Mouse (Mus musculus): ENCODE measurements at regions not wholly inside any gene's neighbourhood (a gene's known extent, or its start where the extent isn't known, plus 50 kb on each side); places are given as distances from the start of the nearest gene placed in this dataset.

DNA sequence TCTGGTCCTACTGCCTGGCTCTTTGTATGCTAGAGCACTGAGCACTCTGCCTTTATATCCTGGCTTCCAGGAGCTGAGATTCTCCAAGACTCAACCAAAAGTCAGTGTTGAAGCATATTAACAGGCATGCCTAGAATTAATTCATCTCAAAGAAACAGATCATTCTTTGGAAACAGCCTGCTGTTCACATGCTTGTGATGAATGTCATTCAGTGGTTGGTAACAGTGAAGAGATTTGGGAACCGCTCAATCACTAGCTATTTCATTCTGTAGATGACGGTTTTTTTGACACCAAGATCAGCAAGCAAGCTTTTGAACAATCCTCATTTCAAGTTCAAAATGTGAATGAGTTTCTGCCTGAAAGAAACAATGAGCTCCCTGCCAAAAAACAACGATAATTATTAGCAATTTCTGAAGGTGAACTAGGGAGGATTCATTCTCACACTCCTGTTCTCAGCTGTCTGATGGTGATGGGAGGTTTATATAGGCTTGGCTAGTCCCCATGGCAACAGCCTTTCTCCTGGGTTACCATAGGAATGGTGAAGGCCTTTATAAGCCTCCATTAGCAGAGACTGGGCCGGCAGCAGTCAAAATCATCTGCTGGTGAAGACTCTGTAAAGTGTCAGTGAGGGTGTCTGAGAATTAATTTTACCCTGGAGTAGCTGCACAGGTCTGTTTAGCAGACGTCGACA lies 272.6 kb upstream of the Nr4a3 start:
- no peak for DNase-seq

- no peak for DNase-seq
Observed at GRCm38 (mm10) chr4:47774664-47775063, 270.3 kb upstream of the Nr4a3 start.

DNA sequence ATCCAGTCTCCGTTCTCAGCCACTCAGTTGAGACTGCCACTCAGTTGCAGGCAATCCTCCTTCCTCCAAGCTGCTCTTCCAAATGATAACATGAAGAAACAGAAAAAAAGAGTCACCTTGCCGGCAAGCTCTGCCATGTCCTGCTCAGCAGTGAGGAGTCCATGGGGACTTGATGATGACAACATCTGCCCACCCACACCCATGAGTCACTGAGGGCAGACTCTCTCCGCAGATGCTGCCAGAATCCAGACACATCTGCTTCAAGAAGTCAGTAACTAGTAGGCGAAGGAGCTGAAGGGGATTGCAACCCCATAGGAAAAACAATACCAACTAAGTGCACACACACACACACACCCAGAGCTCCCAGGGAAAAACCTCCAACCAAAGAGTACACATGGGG lies 263.9 kb upstream of the Nr4a3 start:
- DNase-seq: no peak

DNA sequence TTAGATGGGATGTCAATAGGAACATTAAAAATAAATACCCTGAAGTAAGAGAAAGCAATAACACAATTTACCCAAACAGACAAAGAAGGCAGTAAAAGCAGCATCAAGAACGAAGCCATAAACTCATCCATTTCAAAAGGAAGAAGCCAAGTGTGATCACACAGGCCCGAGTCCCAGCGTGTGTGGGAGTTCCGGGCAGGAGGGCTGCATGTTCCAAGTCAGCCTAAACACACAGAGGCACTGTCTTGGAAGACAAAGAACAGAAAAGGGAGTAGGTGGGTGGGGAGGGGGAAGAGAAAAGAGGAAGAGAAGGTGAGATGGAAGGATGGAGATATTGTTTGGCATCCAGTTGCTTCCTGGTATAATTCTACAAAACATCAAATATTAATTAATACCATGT lies 248.0 kb upstream of the Nr4a3 start:
- no peak for DNase-seq

- no peak for DNase-seq
Observed at GRCm38 (mm10) chr4:47799165-47799564, 245.8 kb upstream of the Nr4a3 start.

GRCm38 (mm10) chr4:47803111-47803510 lies 241.8 kb upstream of the Nr4a3 start:
- no peak for DNase-seq

DNA sequence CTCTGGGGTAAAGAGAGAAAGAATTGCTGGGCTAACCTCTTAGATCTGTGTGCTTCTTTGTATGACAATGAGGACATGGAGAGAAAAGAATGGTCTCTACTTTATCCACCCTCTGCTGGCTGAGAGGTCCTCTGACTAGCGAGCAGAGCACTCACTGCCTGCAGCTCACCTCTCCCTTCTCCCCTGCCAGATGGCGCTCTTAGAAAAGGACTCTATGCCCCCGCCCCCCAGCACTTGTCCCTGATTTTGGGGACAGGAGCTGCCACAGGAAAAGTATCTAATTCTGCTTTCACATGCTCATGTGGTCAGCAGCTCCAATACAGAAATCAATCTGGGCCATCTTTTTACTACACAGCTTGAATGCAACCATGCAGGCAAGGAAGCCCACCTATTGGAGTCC lies 237.1 kb upstream of the Nr4a3 start:
- DNase-seq: no peak

DNA sequence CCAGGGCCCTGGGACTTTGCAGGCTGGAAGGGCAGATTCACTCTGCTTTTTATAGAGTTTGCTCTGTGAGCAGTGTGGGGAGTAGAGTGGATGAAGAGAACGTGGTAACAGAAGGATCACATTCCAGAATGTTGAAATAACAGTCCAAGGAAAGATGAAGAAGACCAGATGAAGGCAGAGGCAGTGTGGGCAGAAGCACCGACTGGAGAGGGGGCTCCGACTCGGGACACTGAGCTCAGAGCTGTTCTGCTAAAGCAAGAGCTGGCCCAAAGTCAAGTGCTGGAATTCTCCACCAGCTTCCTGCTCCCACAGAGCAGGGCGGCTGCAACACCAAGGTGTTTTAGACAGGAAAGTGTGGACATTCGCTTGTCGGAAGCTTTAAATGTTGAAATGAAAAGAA lies 230.9 kb upstream of the Nr4a3 start:
- no peak for DNase-seq

DNA sequence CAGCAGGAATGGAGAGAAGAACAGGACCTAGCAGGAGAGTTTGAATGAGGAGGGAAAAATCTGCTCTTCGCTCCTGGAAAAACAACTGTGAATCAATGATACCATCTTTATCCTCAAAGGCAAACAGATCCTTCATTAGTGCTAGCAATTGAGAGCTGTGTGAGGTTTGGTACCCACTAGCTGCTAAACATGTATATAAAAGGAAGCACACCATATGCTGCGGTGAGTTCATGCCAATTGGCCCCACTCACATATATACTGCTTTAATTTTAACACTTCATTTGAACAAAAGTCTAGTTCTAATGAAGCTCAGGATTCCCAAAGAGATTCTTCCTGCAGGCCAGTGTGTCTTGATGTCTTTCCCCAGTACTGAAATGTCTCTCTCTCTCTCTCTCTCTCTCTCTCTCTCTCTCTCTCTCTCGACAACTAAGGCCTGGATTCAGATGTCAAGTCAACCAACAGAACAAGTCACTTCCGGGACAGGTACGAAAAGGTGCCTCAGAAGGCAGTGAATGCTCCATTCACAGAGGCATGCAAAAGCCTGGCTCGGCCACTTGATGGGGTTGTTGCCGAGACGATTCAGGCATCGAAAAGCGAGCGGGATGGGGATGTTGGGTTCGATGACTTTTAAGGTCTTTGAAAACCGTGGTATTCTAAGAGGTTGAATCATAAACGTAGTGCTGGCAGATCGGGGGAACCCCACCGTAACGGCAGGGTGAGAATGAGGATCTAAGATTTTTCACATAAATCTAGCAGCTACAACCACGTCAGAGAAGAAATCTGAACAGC lies 226.4 kb upstream of the Nr4a3 start:
- no peak for DNase-seq

- no peak for DNase-seq
Observed at GRCm38 (mm10) chr4:47820562-47820961, 224.4 kb upstream of the Nr4a3 start.

GRCm38 (mm10) chr4:47823299-47823698 lies 221.7 kb upstream of the Nr4a3 start:
- no peak for DNase-seq

DNA sequence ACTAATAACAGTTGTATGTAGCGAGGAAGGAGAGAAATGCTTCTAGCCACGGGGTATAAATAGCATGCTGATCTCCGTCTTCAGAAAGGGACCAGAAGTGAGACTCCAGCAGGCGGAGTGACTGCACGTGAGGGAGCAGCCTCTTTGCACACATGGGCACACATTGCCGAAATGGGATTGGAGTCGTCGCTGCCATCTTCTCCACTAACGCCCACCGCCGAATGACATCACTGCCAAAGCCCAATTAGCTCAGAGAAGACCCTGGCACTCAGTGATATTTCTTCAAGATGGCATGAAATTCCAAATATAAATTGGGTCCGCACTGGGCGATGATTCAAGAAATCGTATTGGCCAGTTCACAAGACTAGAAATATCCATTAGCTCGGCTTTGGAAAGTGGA lies 220.9 kb upstream of the Nr4a3 start:
- no peak for DNase-seq

DNA sequence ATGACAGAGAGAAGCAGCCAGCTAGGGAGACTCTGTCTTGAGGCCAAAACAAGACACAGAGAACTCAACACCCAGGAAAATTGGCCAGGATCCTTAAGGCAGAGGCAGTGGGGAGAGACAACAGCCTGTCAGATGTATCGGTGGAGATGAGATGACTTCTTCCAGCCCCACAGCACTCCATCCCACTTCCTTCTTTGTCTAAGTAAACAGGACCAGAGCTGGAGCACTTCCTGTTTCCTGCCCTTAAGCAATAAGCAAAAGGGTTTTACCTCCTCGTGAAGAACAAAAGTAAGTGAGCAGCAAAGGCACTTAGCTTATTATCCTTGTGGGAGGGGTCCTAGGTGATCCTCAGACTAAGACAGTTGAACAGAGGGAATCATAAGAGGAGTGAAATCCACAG lies 212.0 kb upstream of the Nr4a3 start:
- DNase-seq: no peak

- no peak for DNase-seq
Observed at GRCm38 (mm10) chr4:47838411-47838810, 206.5 kb upstream of the Nr4a3 start.

- DNase-seq: no peak
Observed at GRCm38 (mm10) chr4:47842128-47842656, 202.8 kb upstream of the Nr4a3 start.

- DNase-seq: no peak
Observed at GRCm38 (mm10) chr4:47845239-47845638, 199.7 kb upstream of the Nr4a3 start.

- no peak for DNase-seq
Observed at GRCm38 (mm10) chr4:47846389-47847318, 198.3 kb upstream of the Nr4a3 start.

DNA sequence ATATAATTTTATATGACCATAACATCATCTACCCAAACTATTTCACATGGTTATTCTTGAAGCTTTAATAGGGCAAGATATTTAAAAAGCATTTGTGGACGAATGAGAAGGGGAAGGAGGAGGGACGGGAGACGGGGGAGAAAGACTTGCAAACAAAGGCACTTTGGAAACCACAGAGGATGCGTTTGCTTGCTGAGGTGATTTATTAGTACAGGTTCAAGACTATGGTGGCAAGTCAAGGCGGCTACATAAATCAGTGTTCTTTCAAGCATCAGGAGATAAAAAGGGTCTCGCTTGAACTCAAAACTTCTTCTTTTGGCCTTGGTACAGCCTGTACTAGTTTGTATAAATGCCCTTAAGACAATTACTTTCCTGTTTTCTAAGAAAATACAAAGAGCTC lies 183.8 kb upstream of the Nr4a3 start:
- DNase-seq: no peak

DNA sequence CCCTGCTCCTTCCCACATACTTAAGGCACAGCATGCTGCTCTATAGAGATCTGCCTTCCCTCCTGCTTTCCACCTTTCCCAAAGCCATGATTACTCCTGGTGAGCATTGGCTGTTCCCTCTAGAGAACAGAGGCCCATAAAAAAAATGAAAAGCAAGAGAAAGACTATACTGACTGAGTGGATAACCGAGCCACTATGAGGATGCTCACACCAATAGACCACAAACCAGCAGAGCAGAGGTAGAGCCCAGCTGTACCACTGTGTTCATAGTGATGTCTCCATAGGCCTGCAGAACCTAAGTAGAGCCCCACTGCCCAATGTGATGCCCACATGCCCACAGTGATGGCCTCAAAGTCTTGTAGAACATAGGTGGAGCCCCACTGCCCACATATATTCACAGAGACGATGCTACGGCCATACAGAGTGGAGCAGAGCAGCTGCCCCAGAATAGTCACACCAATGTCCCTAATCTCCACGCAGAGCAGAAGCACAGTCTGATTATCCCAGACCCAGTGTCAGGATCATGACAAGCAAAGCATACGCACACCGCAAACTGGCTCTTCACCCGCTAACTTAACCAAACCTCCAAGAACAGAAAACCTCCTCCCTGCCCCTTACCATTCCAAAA lies 174.8 kb upstream of the Nr4a3 start:
- DNase-seq: no peak

- no peak for DNase-seq
Observed at GRCm38 (mm10) chr4:47870638-47871019, 174.3 kb upstream of the Nr4a3 start.

DNA sequence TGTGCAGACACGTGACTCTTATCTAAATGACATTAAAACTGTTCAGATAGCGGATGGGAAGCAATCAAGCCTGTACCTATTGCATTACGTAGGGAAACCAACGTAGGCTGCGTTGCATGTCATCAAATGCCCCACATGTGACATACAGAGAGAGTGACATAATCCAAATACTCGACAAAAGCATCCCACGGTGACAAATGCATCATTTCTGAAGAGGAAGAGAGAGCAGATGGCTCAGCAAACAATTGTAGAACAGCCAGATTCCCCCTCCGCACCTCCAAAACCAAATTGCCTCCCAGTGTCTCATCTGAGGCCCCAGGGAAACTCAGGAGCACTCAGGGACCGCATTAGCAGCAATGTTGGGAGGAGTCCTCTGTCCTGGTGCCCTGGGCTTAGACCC lies 163.4 kb upstream of the Nr4a3 start:
- DNase-seq: no peak

DNA sequence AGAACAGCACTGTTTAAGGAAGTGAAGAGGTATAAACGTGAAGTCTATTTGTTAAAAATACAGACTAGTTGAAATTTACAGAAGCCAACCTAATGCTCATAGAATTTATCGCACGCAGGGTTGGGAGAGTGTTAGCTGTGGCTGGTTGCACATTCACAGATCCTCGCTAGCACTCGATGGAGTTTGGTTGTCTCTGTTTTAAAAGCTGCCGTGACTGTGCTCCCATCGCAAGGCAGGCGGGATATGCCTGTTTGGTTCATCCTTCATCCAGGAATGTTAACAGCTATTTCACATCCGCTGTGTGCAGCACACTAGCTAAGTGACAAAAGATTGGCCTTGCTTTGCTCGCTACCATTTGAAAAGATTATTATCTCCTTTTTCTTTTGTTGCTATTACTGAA lies 162.9 kb upstream of the Nr4a3 start:
- DNase-seq: no peak

GRCm38 (mm10) chr4:47899579-47899978 lies 145.4 kb upstream of the Nr4a3 start:
- no peak for DNase-seq

Measured in thymus, postnatal 4 days (tissue).